Mouse (Mus musculus) adrenal gland, postnatal 10 days (tissue): ENCODE results near the gene Amotl1. TPM values are rescaled to one million over a fixed set of nuclear protein-coding genes. Genes with fewer than 3 reads are reported as not detected.

Experiments used
- DNase-seq: peaks from one replicate; pipeline ENCODE4 v3.0.0; 2021; ENCODE audit warnings: mixed read lengths
- total RNA-seq, 2 experiments: library from RNA; stranded (reverse); gene quantifications; 2 replicates each; pipeline ENCODE4 v1.2.3; 2021

Amotl1 gene
- total RNA-seq, 2 experiments from 2014 or later = 40.7 to 60.7 TPM

DNA sequence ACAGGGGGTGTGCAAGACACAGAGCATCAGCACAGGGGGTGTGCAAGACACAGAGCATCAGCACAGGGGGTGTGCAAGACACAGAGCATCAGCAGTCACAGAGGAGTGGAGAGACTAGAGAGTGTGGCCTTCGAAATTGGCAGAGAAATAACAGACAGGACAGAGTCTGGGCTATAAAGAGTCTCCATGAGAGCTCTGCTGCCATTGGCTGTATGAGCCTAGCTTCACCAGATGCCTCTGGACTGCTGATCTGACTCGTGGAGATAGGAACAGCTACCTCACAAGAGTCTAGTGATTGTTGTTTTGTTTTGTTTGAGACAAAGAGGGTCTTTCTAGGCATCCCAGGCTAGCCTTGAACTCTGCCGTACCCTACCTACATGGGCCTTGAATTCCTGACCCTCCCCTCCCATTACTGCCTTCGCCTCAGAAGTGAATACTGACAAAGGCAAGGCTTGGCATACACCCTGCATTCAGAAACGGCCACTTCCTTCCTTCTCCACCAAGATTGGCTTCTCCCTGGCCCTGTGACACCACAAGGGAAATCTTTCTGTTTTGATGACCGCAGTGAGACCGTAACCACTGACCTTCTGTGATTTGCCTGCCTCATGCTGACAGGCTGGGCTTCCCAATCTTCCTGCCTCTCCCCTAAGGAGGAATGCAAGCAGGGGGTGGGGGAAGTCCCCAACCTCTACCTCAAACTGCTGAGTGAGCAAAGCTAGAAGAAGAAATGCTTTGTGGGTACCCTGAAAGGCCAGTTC, 3.4 kb downstream of the Amotl1 start:
- peak; percentile 42 for DNase-seq

DNA sequence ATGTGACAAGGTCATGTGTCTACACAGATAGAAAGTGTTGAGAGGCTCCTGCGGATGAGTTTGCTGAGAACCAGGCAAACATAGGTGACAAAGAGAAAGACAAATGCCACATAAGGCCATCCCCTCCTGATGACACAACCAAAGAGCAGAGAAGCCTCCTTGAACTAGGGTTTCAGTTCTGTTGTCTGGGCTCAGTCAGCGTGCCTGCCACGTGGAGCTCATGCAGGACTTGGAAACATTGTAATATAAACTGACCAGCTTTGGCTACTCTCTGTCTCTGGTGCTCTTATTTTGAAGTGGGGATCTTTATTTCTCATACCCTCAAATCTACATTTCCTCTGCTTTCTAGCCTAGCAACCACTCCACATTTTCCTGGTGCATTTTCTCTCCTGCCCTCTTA, 8.6 kb downstream of the Amotl1 start:
- DNase-seq = no peak

- no peak for DNase-seq
These were observed 9.3 kb downstream of the Amotl1 start for GRCm38 (mm10) chr9:14635551-14635950.

DNA sequence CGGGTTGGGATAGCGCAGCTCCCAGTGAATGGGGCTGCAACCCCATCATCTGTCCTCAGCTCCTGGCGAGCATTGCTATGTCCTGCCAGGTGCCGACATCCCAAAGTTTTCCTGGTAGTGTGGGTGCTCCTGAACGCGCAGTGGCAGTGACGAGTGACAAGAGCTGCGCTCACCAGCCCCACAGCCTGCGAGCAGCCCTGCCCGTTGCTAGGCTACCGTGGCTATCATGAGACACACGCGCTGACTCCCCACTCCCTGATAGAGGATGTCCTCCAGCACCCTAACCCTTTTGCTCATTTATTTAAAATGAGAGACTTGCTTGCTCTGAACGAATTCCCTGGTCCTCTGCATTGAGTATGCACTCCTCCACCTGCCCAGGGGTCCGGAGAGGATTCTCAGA, 10.7 kb downstream of the Amotl1 start:
- no peak for DNase-seq

- no peak for DNase-seq
These were observed 12.3 kb downstream of the Amotl1 start for GRCm38 (mm10) chr9:14632365-14633163.

- DNase-seq = no peak
These were observed 13.1 kb downstream of the Amotl1 start for GRCm38 (mm10) chr9:14631729-14632128.

DNA sequence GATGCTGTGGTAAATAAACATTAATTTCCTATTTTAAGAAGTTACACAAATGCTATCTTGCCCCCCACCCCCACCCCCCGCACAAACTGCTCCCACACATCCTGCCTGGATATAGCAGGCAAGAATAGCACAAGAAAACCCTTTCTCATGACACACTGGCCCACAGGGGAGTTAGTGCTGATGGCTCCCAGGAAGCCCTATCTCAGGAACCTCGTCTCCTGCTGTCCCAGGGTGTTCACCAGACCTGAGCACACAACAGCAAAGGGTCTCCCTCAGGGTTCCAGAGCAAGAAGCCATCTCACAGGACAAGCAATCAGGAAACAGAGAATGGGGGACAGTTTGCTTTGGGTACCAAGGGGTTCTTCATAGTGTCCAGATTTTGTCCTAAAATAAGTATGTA, 17.3 kb downstream of the Amotl1 start:
- no peak for DNase-seq

- no peak for DNase-seq
These were observed 18.9 kb downstream of the Amotl1 start for GRCm38 (mm10) chr9:14625961-14626360.

DNA sequence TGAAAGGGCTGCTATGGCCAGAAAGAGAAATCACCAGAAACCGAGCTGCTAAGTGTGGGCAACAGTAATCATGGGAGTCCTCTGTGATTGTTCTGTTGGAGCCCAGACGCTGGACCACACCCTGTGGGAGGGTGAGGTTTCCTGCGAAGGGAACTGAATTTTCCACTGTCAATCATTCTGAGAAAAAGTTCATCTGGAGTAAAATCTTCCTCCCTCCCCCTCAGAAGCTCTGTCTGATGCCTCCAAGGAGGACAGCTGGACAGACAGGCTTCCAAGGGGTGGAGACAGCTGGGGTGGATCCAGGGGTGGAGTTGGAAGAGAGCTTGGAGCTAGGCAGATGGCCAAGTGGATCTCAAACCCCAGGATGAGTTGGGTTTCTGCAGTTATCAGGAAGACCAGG, 19.8 kb downstream of the Amotl1 start:
- DNase-seq = no peak

- no peak for DNase-seq
These were observed 20.9 kb downstream of the Amotl1 start for GRCm38 (mm10) chr9:14623928-14624327.

DNA sequence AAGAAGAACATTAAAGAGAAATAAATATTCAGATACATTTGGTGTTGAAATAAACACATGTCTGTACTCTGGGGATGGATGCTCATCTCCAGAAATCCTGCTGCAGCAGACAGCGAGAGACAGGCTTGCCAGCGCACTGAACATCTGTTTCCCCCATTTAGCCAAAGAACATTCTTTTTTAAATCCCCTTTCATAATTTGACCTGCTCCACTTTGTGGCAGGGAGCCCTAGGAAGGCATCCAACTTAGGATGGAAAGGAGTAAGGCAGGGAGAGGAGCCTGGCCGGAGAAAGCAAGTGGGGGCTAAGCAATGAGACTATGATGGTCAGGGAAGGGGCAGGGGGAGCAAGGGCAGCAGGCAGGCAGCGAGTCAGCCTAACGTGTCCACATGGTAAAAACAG, 21.6 kb downstream of the Amotl1 start:
- DNase-seq = no peak

GRCm38 (mm10) chr9:14622848-14623247, 22.0 kb downstream of the Amotl1 start:
- DNase-seq = no peak

DNA sequence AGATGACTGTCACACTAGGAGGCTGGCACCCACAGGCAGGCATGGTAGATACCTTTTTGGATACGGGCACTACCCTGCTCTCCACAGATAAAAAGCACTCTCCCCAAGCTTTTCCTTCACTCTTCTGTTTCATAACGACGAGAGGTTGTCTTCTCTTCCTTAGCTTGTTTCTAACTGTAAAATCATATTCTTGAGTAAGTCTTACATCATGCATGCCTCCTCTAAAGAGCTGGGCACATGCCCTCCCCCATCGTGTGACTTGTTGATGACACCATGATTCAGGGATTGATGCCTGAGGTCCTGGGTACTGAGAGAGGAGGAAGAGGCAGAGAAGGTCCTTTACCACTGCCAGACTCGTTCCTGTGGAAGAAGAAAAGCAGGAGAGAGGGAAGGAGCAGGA, 24.7 kb downstream of the Amotl1 start:
- no peak for DNase-seq

DNA sequence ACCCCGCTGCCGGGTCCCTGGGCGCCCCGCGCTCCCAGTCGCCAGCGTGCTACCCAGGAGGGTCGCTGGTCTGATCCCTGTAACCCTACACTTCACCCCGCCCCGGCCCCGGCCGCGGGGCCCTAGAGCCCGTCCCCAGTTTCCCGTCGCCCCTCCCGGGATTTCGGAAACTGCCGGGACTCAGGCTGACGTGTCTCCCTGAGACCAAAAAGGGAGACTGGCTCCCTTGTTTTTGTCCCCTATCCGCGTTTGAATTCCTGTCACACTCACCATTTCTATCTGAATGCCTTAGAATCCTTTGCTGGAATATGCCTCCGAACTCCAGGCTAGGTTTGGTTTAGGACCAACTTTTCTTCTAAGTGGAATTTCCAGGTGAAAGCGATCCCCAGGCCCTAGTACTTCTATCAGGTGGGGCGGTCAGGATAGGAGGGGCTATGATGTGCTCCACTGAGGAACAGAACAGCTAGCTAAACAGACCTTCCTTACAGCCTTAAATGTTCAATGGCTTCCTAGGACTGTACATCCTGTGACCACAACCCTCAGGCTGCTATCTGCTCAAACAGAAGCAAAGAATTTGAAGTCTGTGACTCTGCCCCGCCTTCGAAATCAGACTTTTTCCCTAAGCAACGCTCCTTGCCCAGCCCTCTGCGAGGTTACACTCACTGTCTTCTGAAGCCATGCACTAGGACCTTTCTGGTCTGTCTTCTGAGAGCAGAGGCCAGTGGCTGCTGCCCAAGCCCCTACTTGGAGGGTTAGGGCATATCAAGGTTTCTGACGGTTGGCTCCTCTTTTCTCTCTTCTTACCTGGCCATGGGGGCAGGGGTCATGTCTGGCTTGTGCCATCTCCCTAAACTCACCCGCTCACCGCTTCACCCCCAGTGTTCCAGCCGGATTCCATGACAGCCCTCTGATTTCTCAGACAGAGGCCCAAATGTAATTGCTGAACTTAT, 29.6 kb downstream of the Amotl1 start:
- peak; percentile 77 for DNase-seq

GRCm38 (mm10) chr9:14614205-14614930, 30.5 kb downstream of the Amotl1 start:
- peak; percentile 65 for DNase-seq

GRCm38 (mm10) chr9:14613308-14614204, 31.3 kb downstream of the Amotl1 start:
- peak; percentile 40 for DNase-seq

DNA sequence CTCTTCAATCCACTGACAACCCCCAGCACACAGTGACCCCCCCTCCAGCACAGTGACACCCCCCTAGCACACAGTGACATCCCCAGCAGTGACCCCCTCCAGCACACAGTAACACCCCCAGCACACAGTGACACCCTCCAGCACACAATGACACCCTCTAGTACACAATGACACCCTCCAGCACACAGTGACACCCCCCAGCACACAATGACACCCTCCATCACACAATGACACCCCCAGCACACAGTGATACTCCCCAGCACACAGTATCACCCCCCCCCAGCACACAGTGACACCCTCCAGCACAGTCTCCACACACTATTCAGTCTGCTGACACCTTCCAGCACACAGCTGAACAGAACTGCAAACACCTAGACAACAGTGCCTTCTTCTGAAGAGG, 32.3 kb downstream of the Amotl1 start:
- DNase-seq = no peak

DNA sequence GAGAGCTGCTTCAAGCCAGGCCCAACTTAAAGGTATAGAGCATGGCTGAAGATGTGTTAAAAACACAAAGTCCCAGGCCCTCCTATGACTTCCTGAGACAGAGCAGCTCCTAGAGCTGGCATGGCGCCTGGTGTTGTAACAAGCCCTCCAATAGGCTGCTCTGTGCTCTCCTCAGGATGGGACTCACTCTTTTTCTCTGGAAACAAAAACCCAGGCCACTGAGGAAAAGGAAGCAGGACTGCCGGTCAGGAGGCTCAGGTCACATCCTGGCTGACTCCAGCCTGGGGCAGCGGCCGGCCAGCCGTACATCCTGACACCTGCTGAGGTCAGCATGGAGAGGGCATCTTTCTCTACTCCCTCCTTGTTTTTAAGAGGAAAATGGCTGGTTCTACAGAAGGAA, 36.3 kb downstream of the Amotl1 start:
- DNase-seq = peak; percentile 51

DNA sequence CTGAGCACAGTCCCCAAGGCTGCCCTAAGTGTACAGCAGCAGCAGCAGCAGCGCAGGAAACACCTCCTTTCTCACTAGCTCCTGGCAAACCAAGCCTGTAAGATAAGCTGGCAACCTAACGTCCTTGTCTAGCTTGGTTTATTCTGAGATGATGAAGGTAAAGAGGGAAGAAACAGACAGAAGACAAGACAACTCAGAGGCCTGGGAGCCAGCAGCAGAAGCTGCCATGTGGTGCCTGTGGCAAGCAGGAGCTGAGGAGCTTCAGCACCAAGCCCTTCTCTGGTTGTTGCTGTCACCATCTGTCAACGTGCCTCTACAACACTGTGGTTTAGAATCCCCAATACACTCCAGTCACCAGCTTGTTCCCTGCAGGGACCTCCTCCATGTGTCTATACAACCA, 37.4 kb downstream of the Amotl1 start:
- no peak for DNase-seq

GRCm38 (mm10) chr9:14605992-14606391, 38.9 kb downstream of the Amotl1 start:
- DNase-seq = no peak

DNA sequence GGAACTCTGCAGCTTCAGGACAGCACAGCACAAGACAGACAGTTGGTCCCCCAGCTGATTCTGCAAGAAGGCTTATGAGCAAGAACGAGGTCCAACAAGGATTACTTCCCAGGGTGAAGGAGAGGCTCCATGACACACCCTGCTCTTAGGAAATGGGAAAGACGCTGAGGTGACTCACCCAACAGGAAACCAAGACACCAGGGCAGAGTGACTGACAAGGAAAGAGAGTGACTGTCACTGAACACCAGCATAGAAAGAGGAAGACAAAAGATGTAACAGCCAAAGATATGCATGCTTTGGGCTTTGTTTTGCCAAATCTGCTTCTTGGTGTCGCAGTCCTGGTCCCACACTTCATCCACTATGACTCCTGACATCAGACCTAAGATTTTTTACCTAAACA, 40.5 kb downstream of the Amotl1 start:
- DNase-seq = no peak
